Mouse (Mus musculus) midbrain, embryonic 16.5 days (tissue): ENCODE data around the gene Hilpda. TPM values are rescaled to one million over a fixed set of nuclear protein-coding genes. Genes with fewer than 3 reads are reported as not detected.

Experiments
- ATAC-seq: fragments of 200-750 bp; cut with Nextera tagmentation; 2 replicates; pipeline ENCODE4 v1.8.0; 2017; ENCODE audit warnings: moderate TSS enrichment
- H3K27ac ChIP-seq: fragments of 300-500 bp; sonication (generic); 2 replicates; pipeline ENCODE4 v1.5.1; 2014; ENCODE audit warnings: mild to moderate bottlenecking, low read length, mixed read lengths
- H3K27me3 ChIP-seq: fragments of 300-500 bp; sonication (generic); 2 replicates; pipeline ENCODE4 v1.6.1; 2014; ENCODE audit warnings: low read depth, low read length, mixed read lengths; ENCODE audit not compliant: control insufficient read depth, insufficient read depth
- H3K36me3 ChIP-seq: fragments of 300-500 bp; sonication (generic); 2 replicates; pipeline ENCODE4 v1.6.1; 2014; ENCODE audit warnings: mild to moderate bottlenecking, low read length, moderate library complexity, mixed read lengths; ENCODE audit not compliant: control insufficient read depth, insufficient read depth
- H3K4me1 ChIP-seq: fragments of 300-500 bp; sonication (generic); 2 replicates; pipeline ENCODE4 v1.6.1; 2014; ENCODE audit warnings: mild to moderate bottlenecking, low read length, mixed read lengths; ENCODE audit not compliant: control insufficient read depth, insufficient read depth
- H3K4me2 ChIP-seq: fragments of 300-500 bp; sonication (generic); 2 replicates; pipeline ENCODE4 v1.6.1; 2014; ENCODE audit warnings: mild to moderate bottlenecking, low read length, mixed read lengths
- H3K4me3 ChIP-seq: fragments of 300-500 bp; sonication (generic); 2 replicates; pipeline ENCODE4 v1.5.1; 2014; ENCODE audit warnings: low read depth, mild to moderate bottlenecking, low read length, moderate library complexity, mixed read lengths
- H3K9ac ChIP-seq: fragments of 300-500 bp; sonication (generic); 2 replicates; pipeline ENCODE4 v1.6.1; 2014; ENCODE audit warnings: low read depth, low read length, mixed read lengths
- H3K9me3 ChIP-seq: fragments of 300-500 bp; sonication (generic); replicated peaks from 2 replicates; pipeline ENCODE4 v1.6.1; 2014; ENCODE audit warnings: mild to moderate bottlenecking, low read length, mixed read lengths; ENCODE audit not compliant: control insufficient read depth, poor library complexity, severe bottlenecking
- WGBS: fragments of 180-500 bp; shearing (Covaris S2); extraction: QIAGEN DNeasy Blood & Tissue Kit; methylation state at CpG from one replicate; pipeline ENCODE4 v1.1.7; 2014; 5-methylcytosine and 5-hydroxymethylcytosine counted together
- polyA plus RNA-seq: library from polyadenylated mRNA; unstranded; fragments of >200 nt; fragmentation: Nextera tagmentation; extraction: Ambion mirVana; gene quantifications from 2 replicates; pipeline ENCODE4 v1.2.1, GENCODE M21; 2015

Gene Hilpda
- polyA plus RNA-seq, 1 experiment from 2014 or later = 34.8 TPM

- no peaks in the 10 kb centered on the region for H3K36me3 ChIP-seq
- H3K27ac ChIP-seq = no peak overlapping the region
- no peaks in the 10 kb centered on the region for H3K4me1 ChIP-seq
- H3K9ac ChIP-seq = no peak overlapping the region
- H3K4me2 ChIP-seq = no peak overlapping the region
- WGBS = 76% methylated on average over 4 of the region's 4 CpGs
- no peak overlapping the region for H3K4me3 ChIP-seq
- H3K27me3 ChIP-seq = no peaks in the 10 kb centered on the region
- no peak for ATAC-seq
- H3K9me3 ChIP-seq = no peaks in the 10 kb centered on the region
Measured at GRCm38 (mm10) chr6:29266936-29267335, 5.4 kb upstream of the Hilpda start.

GRCm38 (mm10) chr6:29269006-29269668 lies 3.2 kb upstream of the Hilpda start:
- no peak for ATAC-seq
- WGBS = 80% methylated on average over 6 of the region's 6 CpGs

GRCm38 (mm10) chr6:29270961-29271360 lies 1.3 kb upstream of the Hilpda start:
- no peaks in the 10 kb centered on the region for H3K27me3 ChIP-seq
- no peaks in the 10 kb centered on the region for H3K9me3 ChIP-seq
- H3K9ac ChIP-seq = no peak overlapping the region
- 21% methylated on average over 8 of the region's 8 CpGs for WGBS
- H3K36me3 ChIP-seq = no peaks in the 10 kb centered on the region
- ATAC-seq = no peak
- no peak overlapping the region for H3K27ac ChIP-seq
- peaks cover 10% of the 10 kb centered on the region for H3K4me1 ChIP-seq
- H3K4me3 ChIP-seq = no peak overlapping the region
- H3K4me2 ChIP-seq = no peak overlapping the region

More at GRCm38 (mm10) chr6:29269006-29269668, 3.2 kb upstream of the Hilpda start:
- no peaks in the 10 kb centered on the region for H3K36me3 ChIP-seq
- H3K4me2 ChIP-seq = no peak overlapping the region
- H3K9ac ChIP-seq = no peak overlapping the region
- H3K4me3 ChIP-seq = no peak overlapping the region
- no peaks in the 10 kb centered on the region for H3K9me3 ChIP-seq
- H3K27ac ChIP-seq = no peak overlapping the region
- H3K4me1 ChIP-seq = peaks cover 10% of the 10 kb centered on the region
- H3K27me3 ChIP-seq = no peaks in the 10 kb centered on the region

- H3K4me1 ChIP-seq = peaks cover 10% of the 10 kb centered on the region
- no peak overlapping the region for H3K4me2 ChIP-seq
- H3K4me3 ChIP-seq = no peak overlapping the region
- H3K9ac ChIP-seq = no peak overlapping the region
- no peak overlapping the region for H3K27ac ChIP-seq
- WGBS = 90% methylated on average over 5 of the region's 5 CpGs
- H3K9me3 ChIP-seq = no peaks in the 10 kb centered on the region
- H3K27me3 ChIP-seq = no peaks in the 10 kb centered on the region
- no peaks in the 10 kb centered on the region for H3K36me3 ChIP-seq
- no peak for ATAC-seq
Measured at GRCm38 (mm10) chr6:29276746-29277145, 4.5 kb downstream of the Hilpda start.

- H3K9me3 ChIP-seq = no peaks in the 10 kb centered on the region
- H3K9ac ChIP-seq = no peak overlapping the region
- no peak overlapping the region for H3K27ac ChIP-seq
- H3K27me3 ChIP-seq = no peaks in the 10 kb centered on the region
- no peak overlapping the region for H3K4me2 ChIP-seq
- ATAC-seq = peak; percentile 64; the same call in 1 of the 2 replicates
- peaks cover 3% of the 10 kb centered on the region; the same call in 1 of the 2 replicates for H3K4me1 ChIP-seq
- H3K36me3 ChIP-seq = no peaks in the 10 kb centered on the region
- 34% methylated on average over 8 of the region's 8 CpGs for WGBS
- no peak overlapping the region for H3K4me3 ChIP-seq
Measured at GRCm38 (mm10) chr6:29278513-29279267, 6.4 kb downstream of the Hilpda start.

- no peak within 1 kb of the TSS for H3K9ac ChIP-seq
- H3K27ac ChIP-seq = no peak within 1 kb of the TSS
- no peaks in the 10 kb centered on the region for H3K4me1 ChIP-seq
- H3K9me3 ChIP-seq = no peaks in the 10 kb centered on the region
- no peaks in the 10 kb centered on the region for H3K36me3 ChIP-seq
- H3K4me2 ChIP-seq = no peak within 1 kb of the TSS
- WGBS = 86% methylated on average over 8 of the region's 8 CpGs
- H3K27me3 ChIP-seq = no peaks in the 10 kb centered on the region
- no peak within 1 kb of the TSS for H3K4me3 ChIP-seq
- no peak for ATAC-seq
Measured at GRCm38 (mm10) chr6:29279293-29279692, 7.0 kb downstream of the Hilpda start, which contains the start of gene Fam71f2. TSS of gene Fam71f2 (plus strand) at chr6:29279593.

- Histone ChIP-seq H3K4me1 (no peaks in the 10 kb centered on the region), H3K36me3 (no peaks in the 10 kb centered on the region), H3K9ac (no peak overlapping the region), H3K4me2 (no peak overlapping the region), H3K27ac (no peak overlapping the region), H3K27me3 (no peaks in the 10 kb centered on the region), H3K4me3 (no peak overlapping the region), H3K9me3 (no peaks in the 10 kb centered on the region)
- no peak for ATAC-seq
- WGBS = 24% methylated on average over 7 of the region's 7 CpGs
Measured at GRCm38 (mm10) chr6:29280671-29281070, 8.4 kb downstream of the Hilpda start.

GRCm38 (mm10) chr6:29286870-29287269 lies 14.6 kb downstream of the Hilpda start:
- H3K36me3 ChIP-seq = no peaks in the 10 kb centered on the region
- no peaks in the 10 kb centered on the region for H3K4me1 ChIP-seq
- WGBS = 76% methylated on average over 7 of the region's 7 CpGs

GRCm38 (mm10) chr6:29287481-29287880 lies 15.2 kb downstream of the Hilpda start:
- WGBS = 20% methylated on average over 6 of the region's 6 CpGs
- no peaks in the 10 kb centered on the region for H3K4me1 ChIP-seq
- no peak overlapping the region for H3K9ac ChIP-seq
- H3K36me3 ChIP-seq = no peaks in the 10 kb centered on the region
- no peak overlapping the region for H3K27ac ChIP-seq
- no peaks in the 10 kb centered on the region for H3K9me3 ChIP-seq
- no peak overlapping the region for H3K4me2 ChIP-seq
- no peak for ATAC-seq
- H3K27me3 ChIP-seq = no peaks in the 10 kb centered on the region
- no peak overlapping the region for H3K4me3 ChIP-seq

More at GRCm38 (mm10) chr6:29286870-29287269, 14.6 kb downstream of the Hilpda start:
- H3K9ac ChIP-seq = no peak overlapping the region
- no peak overlapping the region for H3K4me3 ChIP-seq
- H3K27ac ChIP-seq = no peak overlapping the region
- no peak for ATAC-seq
- H3K4me2 ChIP-seq = no peak overlapping the region
- H3K27me3 ChIP-seq = no peaks in the 10 kb centered on the region
- no peaks in the 10 kb centered on the region for H3K9me3 ChIP-seq
